Comparison of ENCODE assay signal across 15 mouse cellular contexts in genomic region chr5:117111064-117111773, GRCm38 (mm10). TPM values are rescaled to one million over a fixed set of nuclear protein-coding genes. Genes with fewer than 3 reads are reported as not detected.
DNase-seq lines count a peak whose midpoint lies in the region; ATAC-seq and TF ChIP-seq lines count a peak whose summit lies in the region.
"Had no signal": no experiment of that assay in that cellular context is flagged by ENCODE, and none has a peak within 500 bp of the region (broad histone marks: within the 10 kb centered on the region; RNA-seq: fewer than 3 reads in every experiment).

No protein-coding gene starts in this region.

- peak; percentile 38 for DNase-seq in cerebellum, adult 9-10 months
- DNase-seq in cerebellum, adult 9-11 months, result no peak
- no peak for DNase-seq in layer of hippocampus, adult 2 months (ENCODE audit: low spot score in 2 of 2)
- no peak for DNase-seq in layer of hippocampus, postnatal 10 days (ENCODE audit: low spot score in 2 of 2)
- peak; percentile 61 for DNase-seq in ES-CJ7 (ENCODE audit: low read depth, low spot score)
- no peak for DNase-seq in kidney, postnatal 0 days (ENCODE audit: low spot score)
- no peak for DNase-seq in thymus, postnatal 10 days (ENCODE audit: low spot score in 2 of 2)
- no peak for DNase-seq in urinary bladder, adult 2 months (ENCODE audit: low spot score)
- DNase-seq: cerebellum, adult 11 months; gastrocnemius, postnatal 14 days; lung, postnatal 10 days had no signal

- 80% methylated on average over 16 of the region's 16 CpGs for WGBS in kidney, postnatal 0 days

- no peaks in the 10 kb centered on the region for H3K9me3 ChIP-seq in kidney, postnatal 0 days (replicated peaks; ENCODE audit: low read length)
- H3K9me3 ChIP-seq: forebrain, embryonic 15.5 days; heart, embryonic 13.5 days; hindbrain, embryonic 12.5 days; limb, embryonic 15.5 days had no signal

- TF ChIP-seq CTCF in layer of hippocampus, adult 2 months (conservative IDR thresholded peaks at IDR 0.05), result peak; percentile 57
- TF ChIP-seq CTCF in kidney, postnatal 0 days (IDR thresholded peaks at IDR 0.05; ENCODE audit: low read depth), result peak; percentile 32; the same call in 1 of the 2 replicates

- H3K36me3 ChIP-seq in kidney, postnatal 0 days (ENCODE audit: insufficient read depth, low read length), result peaks cover 28% of the 10 kb centered on the region

- H3K4me3 ChIP-seq in layer of hippocampus, adult 2 months, result no peak overlapping the region
- H3K4me3 ChIP-seq in kidney, postnatal 0 days (replicated peaks; ENCODE audit: low read depth, low read length), result no peak overlapping the region
- H3K4me3 ChIP-seq: forebrain, embryonic 15.5 days; heart, embryonic 13.5 days; hindbrain, embryonic 12.5 days; limb, embryonic 15.5 days had no signal

- no peaks in the 10 kb centered on the region for H3K27me3 ChIP-seq in kidney, postnatal 0 days (ENCODE audit: insufficient read depth, low read length)
- H3K27me3 ChIP-seq: forebrain, embryonic 15.5 days; heart, embryonic 13.5 days; hindbrain, embryonic 12.5 days; limb, embryonic 15.5 days had no signal

- no peak overlapping the region for H3K4me2 ChIP-seq in kidney, postnatal 0 days (ENCODE audit: low read length)
- H3K4me2 ChIP-seq: forebrain, embryonic 15.5 days; heart, embryonic 13.5 days; hindbrain, embryonic 12.5 days; limb, embryonic 15.5 days had no signal

- H3K27ac ChIP-seq in layer of hippocampus, adult 2 months, result no peak overlapping the region
- H3K27ac ChIP-seq in kidney, postnatal 0 days, result no peak overlapping the region
- H3K27ac ChIP-seq: forebrain, embryonic 15.5 days; heart, embryonic 13.5 days; hindbrain, embryonic 12.5 days; limb, embryonic 15.5 days had no signal

- ATAC-seq in kidney, postnatal 0 days (replicated peaks; ENCODE audit: low FRiP score, low read depth), result no peak
- ATAC-seq: forebrain, embryonic 15.5 days had no signal

- no peaks in the 10 kb centered on the region for H3K4me1 ChIP-seq in kidney, postnatal 0 days (replicated peaks; ENCODE audit: insufficient read depth, low read length)

- H3K9ac ChIP-seq in kidney, postnatal 0 days (ENCODE audit: low read depth, low read length), result no peak overlapping the region
- H3K9ac ChIP-seq: forebrain, embryonic 15.5 days; heart, embryonic 13.5 days; hindbrain, embryonic 12.5 days; limb, embryonic 15.5 days had no signal

RNA-seq across cellular contexts. Expression of gene Suds3, which starts 4.7 kb away (rescaled TPM):
- 100 to 1,000 TPM; 112 to 130 TPM for total RNA-seq in layer of hippocampus, adult 2 months (2021)
- total RNA-seq in layer of hippocampus, postnatal 10 days (2021), result 100 to 1,000 TPM in 1 of 2 experiments, 10 to 100 TPM in 1; 96.6 to 101 TPM
- 69.3 and 69.5 TPM in 2 replicates for polyA plus RNA-seq in kidney, postnatal 0 days (2015; fragmentation: Nextera tagmentation; extraction: Ambion mirVana)
- polyA plus RNA-seq in urinary bladder, adult 2 months (2012; rRNA removed), result 69.9 and 73.2 TPM in 2 replicates

RNA-seq across cellular contexts. Expression of gene Taok3, which starts 8.7 kb away (rescaled TPM):
- 10 to 100 TPM; 57.0 to 60.8 TPM for total RNA-seq in layer of hippocampus, adult 2 months (2021)
- 10 to 100 TPM; 66.3 to 68.3 TPM for total RNA-seq in layer of hippocampus, postnatal 10 days (2021)
- 16.1 and 19.8 TPM in 2 replicates for polyA plus RNA-seq in kidney, postnatal 0 days (2015; fragmentation: Nextera tagmentation; extraction: Ambion mirVana)
- polyA plus RNA-seq in urinary bladder, adult 2 months (2012; rRNA removed), result 18.1 and 21.7 TPM in 2 replicates

Comparison
In these comparisons a context has a peak if more than half of its experiments do, and no peak if none do; other contexts are left out.
1. DNase-seq: peak in cerebellum, adult 9-10 months (single experiment) and ES-CJ7 (single experiment); none in cerebellum, adult 9-11 months (single experiment), layer of hippocampus, adult 2 months (0 of 2), layer of hippocampus, postnatal 10 days (0 of 2), kidney, postnatal 0 days (single experiment), thymus, postnatal 10 days (0 of 2) and urinary bladder, adult 2 months (single experiment).